Mouse (Mus musculus) lung, adult 2 months (tissue): ENCODE data around the gene Pla2g5.

Source experiments
- CTCF ChIP-seq: fragments of 200-500 bp; IDR thresholded peaks from 2 replicates; pipeline ENCODE4 v1.5.1; 2011; ENCODE audit warnings: mild to moderate bottlenecking, low read length, control low read depth; ENCODE audit not compliant: insufficient read depth
- POLR2A ChIP-seq: fragments of 200-500 bp; IDR thresholded peaks from 2 replicates; pipeline ENCODE4 v1.6.1; 2011; ENCODE audit warnings: low read depth, mild to moderate bottlenecking, control low read depth, low read length, borderline replicate concordance; ENCODE audit errors: extremely low read depth

- TF ChIP-seq CTCF (no peak), POLR2A (no peak)
Observed at GRCm38 (mm10) chr4:138792599-138792998, 70.7 kb downstream of the Pla2g5 start.
